In the genomic region with DNA sequence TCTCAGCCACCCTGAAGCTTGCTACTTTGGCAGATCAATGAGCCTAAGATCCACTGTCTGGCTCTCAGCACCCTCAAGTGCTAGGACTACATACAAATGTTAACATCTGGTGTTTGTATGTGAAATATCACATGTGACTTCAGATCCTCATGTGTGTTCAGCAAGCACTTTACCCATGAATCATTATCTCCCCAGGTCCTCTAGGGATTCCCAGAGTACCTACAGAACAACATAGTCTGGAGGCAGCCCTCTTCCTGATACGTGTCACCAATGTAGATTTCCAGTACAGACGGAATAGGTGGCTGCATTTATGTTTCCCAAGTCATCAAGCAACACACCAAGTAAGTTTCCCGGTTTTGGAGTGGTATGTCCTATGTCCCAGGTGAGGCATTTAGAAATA, we compare ENCODE assay signal across 8 mouse cellular contexts. TPM values are rescaled to one million over a fixed set of nuclear protein-coding genes. Genes with fewer than 3 reads are reported as not detected.
DNase-seq lines count a peak whose midpoint lies in the region; ATAC-seq and TF ChIP-seq lines count a peak whose summit lies in the region.

No protein-coding gene starts in this region.

- no peak for TF ChIP-seq CTCF in left cerebral cortex, adult 2 months (IDR thresholded peaks at IDR 0.05)

- peak overlapping the region; percentile 66 for H3K4me3 ChIP-seq in left cerebral cortex, adult 2 months
- H3K4me3 ChIP-seq in embryonic facial prominence, embryonic 15.5 days (replicated peaks), result peak overlapping the region; percentile 78
- peak overlapping the region; percentile 81 for H3K4me3 ChIP-seq in neural tube, embryonic 13.5 days

- H3K27me3 ChIP-seq in embryonic facial prominence, embryonic 15.5 days, result no peaks in the 10 kb centered on the region
- no peaks in the 10 kb centered on the region for H3K27me3 ChIP-seq in neural tube, embryonic 13.5 days

- H3K4me1 ChIP-seq in embryonic facial prominence, embryonic 15.5 days, result peaks cover 5% of the 10 kb centered on the region
- H3K4me1 ChIP-seq in neural tube, embryonic 13.5 days (replicated peaks), result peaks cover 17% of the 10 kb centered on the region

- intact Hi-C loops in left cerebral cortex, adult 2 months (cut with DNase I), result loop anchor here (1.0 to 2.0 kb wide), 4 partner anchors 30 to 678 kb away; a partner anchor contains a TSS

- no peaks in the 10 kb centered on the region for H3K9me3 ChIP-seq in embryonic facial prominence, embryonic 15.5 days (replicated peaks)
- H3K9me3 ChIP-seq in neural tube, embryonic 13.5 days, result no peaks in the 10 kb centered on the region

- ATAC-seq in embryonic facial prominence, embryonic 15.5 days (ENCODE audit: insufficient number of reproducible peaks, low FRiP score, low TSS enrichment, low read depth), result no peak
- ATAC-seq in neural tube, embryonic 13.5 days (ENCODE audit: low read depth), result peak; percentile 29

- H3K9ac ChIP-seq in embryonic facial prominence, embryonic 15.5 days, result peak overlapping the region; percentile 68
- H3K9ac ChIP-seq in neural tube, embryonic 13.5 days, result peak overlapping the region; percentile 84

- peak in 1 of 2 experiments; percentile 10 for DNase-seq in left cerebral cortex, adult 2 months (ENCODE audit: extremely low spot score in 1 of 2, low spot score in 2 of 2)
- DNase-seq in left cerebral cortex, adult 11 months (ENCODE audit: low spot score), result no peak
- DNase-seq in R1 (ENCODE audit: low read depth, low spot score), result peak; percentile 34
- DNase-seq in large intestine, adult 2 months (ENCODE audit: low read depth, low spot score), result peak; percentile 14
- no peak for DNase-seq in gastrocnemius, postnatal 4 days (ENCODE audit: low spot score in 2 of 2)
- no peak for DNase-seq in layer of hippocampus, postnatal 36 days

- peak overlapping the region; percentile 66 for H3K27ac ChIP-seq in left cerebral cortex, adult 2 months
- H3K27ac ChIP-seq in embryonic facial prominence, embryonic 15.5 days (replicated peaks), result peak overlapping the region; percentile 89; the same call in 1 of the 2 replicates
- H3K27ac ChIP-seq in neural tube, embryonic 13.5 days (replicated peaks), result peak overlapping the region; percentile 81

- H3K36me3 ChIP-seq in embryonic facial prominence, embryonic 15.5 days, result no peaks in the 10 kb centered on the region
- no peaks in the 10 kb centered on the region for H3K36me3 ChIP-seq in neural tube, embryonic 13.5 days

- peak overlapping the region; percentile 91 for H3K4me2 ChIP-seq in embryonic facial prominence, embryonic 15.5 days (replicated peaks)
- H3K4me2 ChIP-seq in neural tube, embryonic 13.5 days, result peak overlapping the region; percentile 91

- WGBS in embryonic facial prominence, embryonic 15.5 days, result 2% methylated on average over 3 of the region's 3 CpGs
- under 1% methylated on average over 3 of the region's 3 CpGs for WGBS in large intestine, adult 2 months
- WGBS in neural tube, embryonic 13.5 days, result 0% methylated on average over 3 of the region's 3 CpGs

RNA-seq across cellular contexts. Expression of a gene that starts 0.9 kb away (rescaled TPM):
- total RNA-seq in left cerebral cortex, adult 2 months (2021), result under 1 TPM; 0.20 to 0.56 TPM
- 34.9 and 35.0 TPM in 2 replicates for polyA plus RNA-seq in embryonic facial prominence, embryonic 15.5 days (2015; fragmentation: Nextera tagmentation; extraction: Ambion mirVana)
- 1.7 and 2.5 TPM in 2 replicates for polyA plus RNA-seq in large intestine, adult 2 months (2012; rRNA removed)
- polyA plus RNA-seq in neural tube, embryonic 13.5 days (2015; fragmentation: Nextera tagmentation; extraction: Ambion mirVana), result 9.1 and 10.1 TPM in 2 replicates
- total RNA-seq in gastrocnemius, postnatal 4 days (2021), result 10 to 100 TPM; 11.6 to 14.3 TPM
- under 1 TPM; 0.30 to 0.38 TPM for total RNA-seq in layer of hippocampus, postnatal 36 days (2021)

RNA-seq across cellular contexts. Expression of a gene that starts 29.4 kb away (rescaled TPM):
- total RNA-seq in left cerebral cortex, adult 2 months (2021), result 1 to 10 TPM; 8.1 TPM
- polyA plus RNA-seq in embryonic facial prominence, embryonic 15.5 days (2015; fragmentation: Nextera tagmentation; extraction: Ambion mirVana), result 1.2 and 1.4 TPM in 2 replicates
- polyA plus RNA-seq in large intestine, adult 2 months (2012; rRNA removed), result 0.02 and 0.10 TPM in 2 replicates
- 4.0 and 4.8 TPM in 2 replicates for polyA plus RNA-seq in neural tube, embryonic 13.5 days (2015; fragmentation: Nextera tagmentation; extraction: Ambion mirVana)
- total RNA-seq in gastrocnemius, postnatal 4 days (2021), result 1 to 10 TPM; 1.8 to 2.0 TPM
- total RNA-seq in layer of hippocampus, postnatal 36 days (2021), result 1 to 10 TPM; 6.8 to 7.4 TPM

Comparison
In these comparisons a context has a peak if more than half of its experiments do, and no peak if none do; other contexts are left out.
1. DNase-seq: peak in R1 (single experiment) and large intestine, adult 2 months (single experiment); none in left cerebral cortex, adult 11 months (single experiment), gastrocnemius, postnatal 4 days (0 of 2) and layer of hippocampus, postnatal 36 days (0 of 2).
2. RNA of a gene that starts 0.9 kb away (total RNA-seq): 11.6 to 14.3 TPM in gastrocnemius, postnatal 4 days; 0.20 to 0.56 TPM in left cerebral cortex, adult 2 months and 0.30 to 0.38 TPM in layer of hippocampus, postnatal 36 days; every median in the first group is over 4 times any median in the second.
3. Peak in every context shown above with its lines, with median percentiles within 50 percentile points of each other: H3K27ac ChIP-seq and H3K4me3 ChIP-seq.